ENCODE assay signal across 9 mouse cellular contexts in the genomic region with DNA sequence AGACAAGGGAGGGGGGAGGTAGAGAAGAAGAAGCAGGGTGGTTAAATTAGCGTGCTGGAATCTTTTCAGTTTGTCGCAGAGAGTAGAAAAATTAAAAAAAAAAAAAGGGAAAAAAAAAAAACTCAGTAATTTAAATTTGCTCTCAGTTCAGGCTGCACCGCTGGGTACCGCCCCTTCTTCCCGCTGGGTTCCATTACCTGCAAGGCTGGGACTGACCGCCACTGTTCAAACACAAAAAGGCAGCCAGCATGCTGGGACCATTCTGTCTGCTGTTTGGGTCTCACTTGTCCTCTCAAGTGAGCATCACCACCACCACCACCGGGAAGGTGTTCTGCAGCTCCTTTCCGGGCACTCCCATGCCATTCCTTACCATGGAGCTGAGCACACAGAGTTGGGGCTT.
DNase-seq lines count a peak whose midpoint lies in the region; ATAC-seq and TF ChIP-seq lines count a peak whose summit lies in the region.
"Had no signal": no experiment of that assay in that cellular context is flagged by ENCODE, and none has a peak within 500 bp of the region (broad histone marks: within the 10 kb centered on the region; RNA-seq: fewer than 3 reads in every experiment).

No protein-coding gene starts in this region.

- ATAC-seq in lung, embryonic 14.5 days (ENCODE audit: insufficient read depth) = no peak

- peak overlapping the region; percentile 39 for H3K4me2 ChIP-seq in lung, embryonic 14.5 days

- H3K4me1 ChIP-seq in lung, embryonic 14.5 days (ENCODE audit: insufficient read depth) = no peaks in the 10 kb centered on the region

- H3K9me3 ChIP-seq in lung, embryonic 14.5 days (ENCODE audit: low read depth, low read length) = no peaks in the 10 kb centered on the region

- no peak overlapping the region for H3K27ac ChIP-seq in lung, embryonic 14.5 days (ENCODE audit: low read depth)

- 44% methylated on average over 8 of the region's 8 CpGs for WGBS in lung, embryonic 14.5 days

- DNase-seq in cerebellum, postnatal 25 days = peak; percentile 22 to 35
- DNase-seq in cerebellum, adult 11-12 months = no peak
- no peak for DNase-seq in lung, embryonic 14.5 days
- no peak for DNase-seq in lung, postnatal 4 days
- DNase-seq in left cerebral cortex, postnatal 4 days = peak; percentile 10
- peak; percentile 39 for DNase-seq in right cerebral cortex, postnatal 4 days
- no peak for DNase-seq in urinary bladder, postnatal 25 days (ENCODE audit: low spot score)
- DNase-seq in adrenal gland, adult 2 months = no peak
- DNase-seq: kidney, adult 18-20 months had no signal

- no peak overlapping the region for H3K4me3 ChIP-seq in lung, embryonic 14.5 days (ENCODE audit: low read depth, low read length)

- TF ChIP-seq CTCF in lung, embryonic 14.5 days (IDR thresholded peaks at IDR 0.05; ENCODE audit: low read depth) = no peak

- H3K9ac ChIP-seq in lung, embryonic 14.5 days = no peak overlapping the region

- no peaks in the 10 kb centered on the region for H3K36me3 ChIP-seq in lung, embryonic 14.5 days (ENCODE audit: insufficient read depth)

- no peaks in the 10 kb centered on the region for H3K27me3 ChIP-seq in lung, embryonic 14.5 days (ENCODE audit: insufficient read depth, low read length)

- intact Hi-C loops in left cerebral cortex, postnatal 4 days (cut with DNase I) = loop anchor here (5.0 kb wide), 1 partner anchor 514 kb away; no protein-coding TSS in a partner anchor

Comparison
In these comparisons a context has a peak if more than half of its experiments do, and no peak if none do; other contexts are left out.
1. DNase-seq: peak in cerebellum, postnatal 25 days (2 of 2), left cerebral cortex, postnatal 4 days (single experiment) and right cerebral cortex, postnatal 4 days (single experiment); none in cerebellum, adult 11-12 months (single experiment), lung, embryonic 14.5 days (single experiment), lung, postnatal 4 days (0 of 2), urinary bladder, postnatal 25 days (single experiment) and adrenal gland, adult 2 months (single experiment).